Mouse (Mus musculus): ENCODE data around the gene Gm20388. TPM values are rescaled to one million over a fixed set of nuclear protein-coding genes. Genes with fewer than 3 reads are reported as not detected.

Gm20388 gene
- polyA plus RNA-seq, 1 experiment from 2014 or later = not detected

GRCm38 (mm10) chr8:122432443-122433268 is 2522.0 kb downstream of the Gm20388 start, which contains the start of gene Cyba:
Cyba (minus strand) TSS chr8:122432930.

GRCm38 (mm10) chr8:122443262-122444006 is 2532.8 kb downstream of the Gm20388 start, which contains the start of gene Mvd:
Mvd (minus strand) TSS chr8:122443422.

GRCm38 (mm10) chr8:122460524-122461472 is 2550.2 kb downstream of the Gm20388 start, which contains the start of gene Snai3:
Snai3 (minus strand) TSS chr8:122460733.

GRCm38 (mm10) chr8:122475580-122476320 is 2565.1 kb downstream of the Gm20388 start, which contains the start of the genes Rnf166 and Ctu2:
Rnf166 (minus strand) TSS chr8:122476064.
Ctu2 (plus strand) TSS chr8:122476143.

GRCm38 (mm10) chr8:122551265-122552051 is 2640.8 kb downstream of the Gm20388 start, which contains the start of gene Piezo1:
Piezo1 (minus strand) TSS chr8:122551329.

GRCm38 (mm10) chr8:122567361-122568108 is 2656.9 kb downstream of the Gm20388 start, which contains the start of gene Cdt1:
Cdt1 (plus strand) TSS chr8:122568015.

GRCm38 (mm10) chr8:122576648-122577022 is 2666.0 kb downstream of the Gm20388 start, which contains the start of gene Aprt:
Aprt (minus strand) TSS chr8:122576909.

GRCm38 (mm10) chr8:122611295-122612133 is 2700.9 kb downstream of the Gm20388 start, which contains the start of the genes Galns and Trappc2l:
Galns (minus strand) TSS chr8:122611463.
Trappc2l (plus strand) TSS chr8:122611640.

GRCm38 (mm10) chr8:122622727-122623126 is 2712.1 kb downstream of the Gm20388 start, which contains the start of gene Pabpn1l:
Pabpn1l (minus strand) TSS chr8:122622739.

GRCm38 (mm10) chr8:122699005-122699492 is 2788.4 kb downstream of the Gm20388 start, which contains the start of gene Cbfa2t3:
Cbfa2t3 (minus strand) TSS chr8:122699109.

GRCm38 (mm10) chr8:122775285-122776155 is 2864.9 kb downstream of the Gm20388 start, which contains the start of gene Acsf3:
Acsf3 (plus strand) TSS chr8:122775486.

GRCm38 (mm10) chr8:122847829-122848561 is 2937.4 kb downstream of the Gm20388 start, which contains the start of gene Cdh15:
Cdh15 (plus strand) TSS chr8:122847966.

GRCm38 (mm10) chr8:123042158-123042973 is 3131.7 kb downstream of the Gm20388 start, which contains the start of gene Ankrd11:
Ankrd11 (minus strand) TSS chr8:123042277.

GRCm38 (mm10) chr8:123062721-123063120 is 3152.1 kb downstream of the Gm20388 start, which contains the start of gene Spg7:
Spg7 (plus strand) TSS chr8:123062942.

Measured in skeletal muscle tissue, postnatal 0 days (tissue).